In genomic region chr17:53617295-53617957, GRCm38 (mm10) we compare ENCODE assay signal across 25 mouse cellular contexts. TPM values are rescaled to one million over a fixed set of nuclear protein-coding genes. Genes with fewer than 3 reads are reported as not detected.
DNase-seq lines count a peak whose midpoint lies in the region; ATAC-seq and TF ChIP-seq lines count a peak whose summit lies in the region.
"Had no signal": no experiment of that assay in that cellular context is flagged by ENCODE, and none has a peak within 500 bp of the region (broad histone marks: within the 10 kb centered on the region; RNA-seq: fewer than 3 reads in every experiment).

No protein-coding gene starts in this region.

- no peaks in the 10 kb centered on the region for H3K27me3 ChIP-seq in intestine, postnatal 0 days (replicated peaks; ENCODE audit: control insufficient read depth, insufficient read depth, low read length)
- H3K27me3 ChIP-seq in intestine, embryonic 16.5 days (replicated peaks; ENCODE audit: control insufficient read depth, insufficient read depth, low read length), result no peaks in the 10 kb centered on the region
- H3K27me3 ChIP-seq in liver, postnatal 0 days (ENCODE audit: insufficient read depth, low read length), result no peaks in the 10 kb centered on the region
- H3K27me3 ChIP-seq in liver, embryonic 12.5 days (replicated peaks), result no peaks in the 10 kb centered on the region
- H3K27me3 ChIP-seq: CH12.LX; embryonic facial prominence, embryonic 12.5 days; forebrain, embryonic 13.5 days; forebrain, embryonic 15.5 days had no signal

- no peak for DNase-seq in gastrocnemius, adult 2 months
- no peak for DNase-seq in gastrocnemius, postnatal 36 days
- no peak for DNase-seq in liver, postnatal 0 days
- DNase-seq in lung, postnatal 25 days (ENCODE audit: low spot score), result no peak
- DNase-seq: adrenal gland, adult 8-10 months; adrenal gland, postnatal 14 days; adrenal gland, postnatal 36 days; B cell, adult 2 months; cerebellum, adult 11-12 months; cerebellum, adult 2 months; cerebellum, adult 9-10 months; cerebellum, postnatal 10 days; cerebellum, postnatal 25 days had no signal

- no peak for ATAC-seq in intestine, postnatal 0 days
- no peak for ATAC-seq in intestine, embryonic 16.5 days
- ATAC-seq in liver, postnatal 0 days, result no peak
- no peak for ATAC-seq in liver, embryonic 12.5 days
- peak; percentile 48; the same call in 1 of the 2 replicates for ATAC-seq in megakaryocyte-erythroid progenitor cell, adult 5-6 weeks (replicated peaks; ENCODE audit: low FRiP score, low TSS enrichment, poor library complexity, severe bottlenecking)
- ATAC-seq: activated CD4-positive, CD25-positive, alpha-beta regulatory T cell, adult 4 months; CD4-positive, CD25-positive, alpha-beta regulatory T cell, adult 4 months; forebrain, embryonic 13.5 days; forebrain, embryonic 15.5 days had no signal

- WGBS in intestine, postnatal 0 days, result 88% methylated on average over 6 of the region's 6 CpGs
- 90% methylated on average over 6 of the region's 6 CpGs for WGBS in intestine, embryonic 16.5 days
- 82% methylated on average over 6 of the region's 6 CpGs for WGBS in liver, postnatal 0 days (ENCODE audit: insufficient replicate concordance)
- 80% methylated on average over 6 of the region's 6 CpGs for WGBS in liver, embryonic 12.5 days (ENCODE audit: insufficient replicate concordance)

- H3K4me2 ChIP-seq in intestine, postnatal 0 days (replicated peaks; ENCODE audit: low read depth), result no peak overlapping the region
- H3K4me2 ChIP-seq in intestine, embryonic 16.5 days (ENCODE audit: low read depth, low read length), result no peak overlapping the region
- no peak overlapping the region for H3K4me2 ChIP-seq in liver, postnatal 0 days (ENCODE audit: low read depth, low read length)
- H3K4me2 ChIP-seq in liver, embryonic 12.5 days, result no peak overlapping the region
- H3K4me2 ChIP-seq: embryonic facial prominence, embryonic 12.5 days; forebrain, embryonic 13.5 days; forebrain, embryonic 15.5 days had no signal

- no peak for TF ChIP-seq EP300 in liver, postnatal 0 days (IDR thresholded peaks at IDR 0.05; ENCODE audit: low read depth)

- no peak overlapping the region for H3K27ac ChIP-seq in gastrocnemius, adult 2 months
- no peak overlapping the region for H3K27ac ChIP-seq in intestine, postnatal 0 days (ENCODE audit: low read depth, low read length)
- no peak overlapping the region for H3K27ac ChIP-seq in intestine, embryonic 16.5 days (ENCODE audit: low read length)
- no peak overlapping the region for H3K27ac ChIP-seq in liver, postnatal 0 days (ENCODE audit: low read depth)
- no peak overlapping the region for H3K27ac ChIP-seq in liver, embryonic 12.5 days
- H3K27ac ChIP-seq: embryonic facial prominence, embryonic 10.5 days; embryonic facial prominence, embryonic 12.5 days; forebrain, embryonic 13.5 days; forebrain, embryonic 15.5 days had no signal

- no peaks in the 10 kb centered on the region for H3K9me3 ChIP-seq in intestine, postnatal 0 days (ENCODE audit: control insufficient read depth)
- no peaks in the 10 kb centered on the region for H3K9me3 ChIP-seq in intestine, embryonic 16.5 days (ENCODE audit: control insufficient read depth, low read length)
- H3K9me3 ChIP-seq in liver, postnatal 0 days (ENCODE audit: low read length), result no peaks in the 10 kb centered on the region
- no peaks in the 10 kb centered on the region for H3K9me3 ChIP-seq in liver, embryonic 12.5 days (replicated peaks)
- H3K9me3 ChIP-seq: embryonic facial prominence, embryonic 10.5 days; embryonic facial prominence, embryonic 12.5 days; forebrain, embryonic 13.5 days; forebrain, embryonic 15.5 days; G1E had no signal

- no peak overlapping the region for H3K4me3 ChIP-seq in gastrocnemius, adult 2 months
- H3K4me3 ChIP-seq in intestine, postnatal 0 days (ENCODE audit: low read depth, low read length), result no peak overlapping the region
- no peak overlapping the region for H3K4me3 ChIP-seq in intestine, embryonic 16.5 days (ENCODE audit: low read length)
- H3K4me3 ChIP-seq in liver, postnatal 0 days (ENCODE audit: low read depth, low read length), result no peak overlapping the region
- H3K4me3 ChIP-seq in liver, embryonic 12.5 days, result no peak overlapping the region
- H3K4me3 ChIP-seq: embryonic facial prominence, embryonic 10.5 days; embryonic facial prominence, embryonic 12.5 days; forebrain, embryonic 13.5 days; forebrain, embryonic 15.5 days had no signal

- intact Hi-C loops in gastrocnemius, adult 2 months (cut with DNase I), result no loop called here
- intact Hi-C loops in gastrocnemius, postnatal 36 days (cut with DNase I), result no loop called here

- peak; percentile 12; the same call in 1 of the 2 replicates for TF ChIP-seq CTCF in gastrocnemius, adult 2 months (IDR thresholded peaks at IDR 0.05)
- TF ChIP-seq CTCF in intestine, postnatal 0 days (IDR thresholded peaks at IDR 0.05; ENCODE audit: low read depth), result 0 out of 2 replicates have a peak, but pooled peaks have one; percentile 3
- TF ChIP-seq CTCF in liver, postnatal 0 days (IDR thresholded peaks at IDR 0.05; ENCODE audit: low read depth), result 0 out of 2 replicates have a peak, but pooled peaks have one; percentile 6

- H3K36me3 ChIP-seq in intestine, postnatal 0 days (ENCODE audit: control insufficient read depth, insufficient read depth), result peaks cover 3% of the 10 kb centered on the region; the same call in 1 of the 2 replicates
- no peaks in the 10 kb centered on the region for H3K36me3 ChIP-seq in intestine, embryonic 16.5 days (ENCODE audit: control insufficient read depth, insufficient read depth, low read length)
- peaks cover 21% of the 10 kb centered on the region for H3K36me3 ChIP-seq in liver, postnatal 0 days (replicated peaks; ENCODE audit: insufficient read depth, low read length)
- peaks cover 29% of the 10 kb centered on the region for H3K36me3 ChIP-seq in liver, embryonic 12.5 days
- H3K36me3 ChIP-seq: embryonic facial prominence, embryonic 10.5 days; embryonic facial prominence, embryonic 12.5 days; forebrain, embryonic 15.5 days had no signal

- H3K4me1 ChIP-seq in intestine, postnatal 0 days (replicated peaks; ENCODE audit: control insufficient read depth, insufficient read depth, low read length), result no peaks in the 10 kb centered on the region
- no peaks in the 10 kb centered on the region for H3K4me1 ChIP-seq in intestine, embryonic 16.5 days (ENCODE audit: control insufficient read depth, insufficient read depth, low read length)
- H3K4me1 ChIP-seq in liver, postnatal 0 days (ENCODE audit: insufficient read depth), result no peaks in the 10 kb centered on the region
- peaks cover 25% of the 10 kb centered on the region for H3K4me1 ChIP-seq in liver, embryonic 12.5 days
- H3K4me1 ChIP-seq: embryonic facial prominence, embryonic 10.5 days; embryonic facial prominence, embryonic 12.5 days; forebrain, embryonic 13.5 days; forebrain, embryonic 15.5 days had no signal

- H3K9ac ChIP-seq in intestine, postnatal 0 days (ENCODE audit: low read depth, low read length), result no peak overlapping the region
- no peak overlapping the region for H3K9ac ChIP-seq in intestine, embryonic 16.5 days (ENCODE audit: low read depth, low read length)
- no peak overlapping the region for H3K9ac ChIP-seq in liver, postnatal 0 days (replicated peaks)
- H3K9ac ChIP-seq in liver, embryonic 12.5 days, result no peak overlapping the region
- H3K9ac ChIP-seq: embryonic facial prominence, embryonic 12.5 days; forebrain, embryonic 13.5 days; forebrain, embryonic 15.5 days had no signal

RNA-seq across cellular contexts. Expression of gene Kat2b, which starts 50.8 kb away (rescaled TPM):
- 10 to 100 TPM; 65.7 to 70.4 TPM for total RNA-seq in gastrocnemius, adult 2 months (2021)
- total RNA-seq in gastrocnemius, postnatal 36 days (2021), result 10 to 100 TPM; 50.9 to 62.0 TPM
- polyA plus RNA-seq in intestine, postnatal 0 days (2015; fragmentation: Nextera tagmentation; extraction: Ambion mirVana), result 5.9 and 6.1 TPM in 2 replicates
- polyA plus RNA-seq in intestine, embryonic 16.5 days (2015; fragmentation: Nextera tagmentation; extraction: Ambion mirVana), result 3.9 and 4.1 TPM in 2 replicates
- polyA plus RNA-seq in liver, postnatal 0 days (2015; fragmentation: Nextera tagmentation; extraction: Ambion mirVana), result 5.5 and 6.2 TPM in 2 replicates
- polyA plus RNA-seq in liver, embryonic 12.5 days (2016; fragmentation: Nextera tagmentation; extraction: Ambion mirVana), result 4.9 and 5.1 TPM in 2 replicates
- total RNA-seq in megakaryocyte-erythroid progenitor cell, adult 5-6 weeks (2014; fragmentation: Nextera tagmentation), result 27.8 and 33.9 TPM in 2 replicates
- 24.5 and 53.7 TPM in 2 replicates for total RNA-seq in megakaryocyte-erythroid progenitor cell, adult 5-6 weeks (2017)
